ENCODE assay signal across 19 mouse cellular contexts in the genomic region with DNA sequence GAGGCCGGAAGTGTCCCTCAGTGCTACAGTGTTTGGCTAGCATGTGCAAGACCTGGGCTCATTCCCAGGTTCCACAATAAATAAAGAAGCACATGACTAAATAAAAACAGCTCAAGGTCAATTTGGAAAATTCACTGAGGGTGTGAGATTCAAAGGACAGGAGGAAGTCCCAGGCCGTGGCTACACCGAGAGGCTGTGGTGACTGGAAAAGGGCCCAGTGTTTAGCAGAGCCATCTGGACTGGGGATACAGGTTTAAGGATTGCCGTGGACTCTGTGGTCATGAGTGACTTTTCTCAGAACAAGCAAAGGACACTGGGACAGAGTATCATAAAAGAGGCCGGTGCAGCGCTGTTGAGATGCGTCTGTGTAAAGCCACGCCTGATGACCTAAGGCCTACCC.
"Had no signal": no experiment of that assay in that cellular context is flagged by ENCODE, and none has a peak within 500 bp of the region (broad histone marks: within the 10 kb centered on the region; RNA-seq: fewer than 3 reads in every experiment).

No protein-coding gene starts in this region.

- H3K4me3 ChIP-seq: layer of hippocampus, adult 2 months; limb, embryonic 10.5 days; limb, embryonic 13.5 days; liver, embryonic 15.5 days; midbrain, embryonic 12.5 days; midbrain, embryonic 15.5 days; neural tube, embryonic 13.5 days; stomach, embryonic 15.5 days had no signal

- H3K27ac ChIP-seq: layer of hippocampus, adult 2 months; limb, embryonic 10.5 days; limb, embryonic 13.5 days; midbrain, embryonic 12.5 days; neural tube, embryonic 13.5 days; stomach, embryonic 15.5 days had no signal

- DNase-seq: kidney, adult 9 months; kidney, postnatal 14 days; layer of hippocampus, adult 9-11 months; liver; lung, adult 2 months; lung, postnatal 14 days; lung, postnatal 4 days; retina, postnatal 1 day; right cerebral cortex, postnatal 25 days; spleen, adult 18-20 months; thymus, postnatal 36 days had no signal

- H3K9ac ChIP-seq: limb, embryonic 13.5 days; liver, embryonic 15.5 days; midbrain, embryonic 12.5 days; midbrain, embryonic 15.5 days; neural tube, embryonic 13.5 days; stomach, embryonic 15.5 days had no signal

- H3K9me3 ChIP-seq: limb, embryonic 10.5 days; limb, embryonic 13.5 days; liver, embryonic 15.5 days; midbrain, embryonic 12.5 days; midbrain, embryonic 15.5 days; neural tube, embryonic 13.5 days; stomach, embryonic 15.5 days had no signal

- H3K27me3 ChIP-seq: limb, embryonic 13.5 days; liver, embryonic 15.5 days; midbrain, embryonic 12.5 days; midbrain, embryonic 15.5 days; stomach, embryonic 15.5 days had no signal

- H3K36me3 ChIP-seq: midbrain, embryonic 15.5 days; stomach, embryonic 15.5 days had no signal
